Mouse (Mus musculus) heart, embryonic 10.5 days (tissue): Measurements from ENCODE around the gene Uprt. TPM values are rescaled to one million over a fixed set of nuclear protein-coding genes. Genes with fewer than 3 reads are reported as not detected.

Experiments
- DNase-seq: peaks from one replicate; pipeline ENCODE4 v3.0.0-alpha.2; 2017; ENCODE audit warnings: low spot score
- H3K27ac ChIP-seq: fragments of 300-500 bp; sonication (generic); 2 replicates; pipeline ENCODE4 v1.5.1; 2016; ENCODE audit warnings: mild to moderate bottlenecking
- H3K27me3 ChIP-seq: fragments of 300-500 bp; sonication (generic); 2 replicates; pipeline ENCODE4 v1.6.1; 2016; ENCODE audit warnings: mild to moderate bottlenecking; ENCODE audit not compliant: poor library complexity, insufficient read depth, severe bottlenecking
- H3K36me3 ChIP-seq: fragments of 300-500 bp; sonication (generic); 2 replicates; pipeline ENCODE4 v1.6.1; 2016; ENCODE audit warnings: mild to moderate bottlenecking, moderate library complexity
- H3K4me1 ChIP-seq: fragments of 300-500 bp; sonication (generic); 2 replicates; pipeline ENCODE4 v1.6.1; 2016; ENCODE audit warnings: mild to moderate bottlenecking
- H3K4me3 ChIP-seq: fragments of 300-500 bp; sonication (generic); 2 replicates; pipeline ENCODE4 v1.5.1; 2016; ENCODE audit warnings: mild to moderate bottlenecking, moderate library complexity
- H3K9me3 ChIP-seq: fragments of 300-500 bp; sonication (generic); 2 replicates; pipeline ENCODE4 v1.6.1; 2016; ENCODE audit warnings: mild to moderate bottlenecking, moderate library complexity
- WGBS: fragments of 180-500 bp; shearing (Covaris S2); methylation state at CpG from one replicate; pipeline ENCODE4 v1.1.7; 2016; 5-methylcytosine and 5-hydroxymethylcytosine counted together
- polyA plus RNA-seq: library from polyadenylated mRNA; unstranded; fragments of >200 nt; fragmentation: Nextera tagmentation; extraction: Ambion mirVana; gene quantifications from 2 replicates; pipeline ENCODE4 v1.2.1, GENCODE M21; 2016

Gene Uprt
- polyA plus RNA-seq, 1 experiment from 2014 or later: 2.7 TPM

- no peak overlapping the region for H3K27ac ChIP-seq
- no peaks in the 10 kb centered on the region for H3K9me3 ChIP-seq
- WGBS: 84% methylated on average over 4 of the region's 4 CpGs
- H3K4me3 ChIP-seq: no peak overlapping the region
- no peaks in the 10 kb centered on the region for H3K4me1 ChIP-seq
- no peak for DNase-seq
- peaks cover 15% of the 10 kb centered on the region; the same call in 1 of the 2 replicates for H3K27me3 ChIP-seq
- no peaks in the 10 kb centered on the region for H3K36me3 ChIP-seq
Measured at GRCm38 (mm10) chrX:104542635-104543034, 60.0 kb downstream of the Uprt start.

DNA sequence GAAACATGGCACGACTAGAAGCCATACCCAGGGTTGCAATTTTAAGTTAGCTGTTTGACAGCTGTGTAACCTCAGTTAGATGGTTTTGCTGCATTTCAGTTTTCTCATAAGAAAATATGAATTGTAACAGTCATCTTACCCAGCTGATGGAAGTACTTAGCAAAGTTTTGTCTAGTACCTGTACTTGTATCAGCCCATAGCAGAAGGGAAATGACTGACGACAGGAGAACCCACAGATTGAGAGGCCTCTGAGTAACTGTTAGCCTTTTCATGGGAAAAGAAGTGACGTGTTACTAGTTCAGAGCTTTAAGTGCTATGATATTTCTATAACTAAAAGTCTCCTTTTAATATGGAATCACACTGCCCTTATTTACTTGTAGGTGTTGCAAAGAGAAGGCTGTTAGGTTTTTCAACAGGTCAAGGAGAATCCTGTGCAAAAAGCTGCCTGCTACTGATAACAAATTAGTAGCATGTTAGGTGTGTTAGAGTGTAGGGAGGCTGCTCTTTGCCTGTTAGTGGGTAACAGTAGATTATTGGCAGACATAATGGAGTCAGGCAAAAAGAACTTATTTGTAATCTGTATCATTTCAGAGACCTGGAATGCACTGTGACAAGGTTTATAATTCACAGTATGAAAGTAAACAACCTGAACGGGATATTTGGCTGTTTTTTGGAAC lies 61.4 kb downstream of the Uprt start:
- no peaks in the 10 kb centered on the region for H3K36me3 ChIP-seq

GRCm38 (mm10) chrX:104545283-104545682 lies 62.7 kb downstream of the Uprt start:
- no peaks in the 10 kb centered on the region for H3K36me3 ChIP-seq
- no peak overlapping the region for H3K4me3 ChIP-seq
- H3K27ac ChIP-seq: no peak overlapping the region
- WGBS: 88% methylated on average over 1 of the region's 1 CpGs
- H3K27me3 ChIP-seq: peaks cover 11% of the 10 kb centered on the region; the same call in 1 of the 2 replicates
- no peaks in the 10 kb centered on the region for H3K4me1 ChIP-seq
- DNase-seq: no peak
- no peaks in the 10 kb centered on the region for H3K9me3 ChIP-seq

More for the DNA sequence above, 61.4 kb downstream of the Uprt start:
- Histone ChIP-seq H3K4me3 (no peak overlapping the region), H3K9me3 (no peaks in the 10 kb centered on the region), H3K4me1 (no peaks in the 10 kb centered on the region), H3K27ac (no peak overlapping the region), H3K27me3 (peaks cover 13% of the 10 kb centered on the region; the same call in 1 of the 2 replicates)
- DNase-seq: no peak
- WGBS: 74% methylated on average over 4 of the region's 4 CpGs

Other genes starting within 250 kb of the Uprt start
- 10.5 and 13.9 TPM in 2 replicates for gene Abcb7, start 69.0 kb upstream of the Uprt start, polyA plus RNA-seq
- gene Zdhhc15, start 188.2 kb downstream of the Uprt start, polyA plus RNA-seq: 9.5 and 9.6 TPM in 2 replicates